9 mouse cellular contexts compared by ENCODE assay signal in genomic region chr3:30353878-30354727, GRCm38 (mm10).
A peak's percentile ranks its signal among the peaks of the same experiment; 100 is the strongest.
DNase-seq lines count a peak whose midpoint lies in the region; ATAC-seq lines count a peak whose summit lies in the region.
"Had no signal": no experiment of that assay in that cellular context is flagged by ENCODE, and none has a peak within 500 bp of the region (broad histone marks: within the 10 kb centered on the region; RNA-seq: fewer than 3 reads in every experiment).

No protein-coding gene starts in this region.

- H3K4me1 ChIP-seq in hindbrain, embryonic 11.5 days (replicated peaks; ENCODE audit: control insufficient read depth, insufficient read depth, low read length), result no peaks in the 10 kb centered on the region
- H3K4me1 ChIP-seq in hindbrain, embryonic 10.5 days (replicated peaks), result peaks cover 11% of the 10 kb centered on the region; the same call in 1 of the 2 replicates
- H3K4me1 ChIP-seq: embryonic facial prominence, embryonic 13.5 days had no signal

- H3K27ac ChIP-seq in hindbrain, embryonic 11.5 days (ENCODE audit: low read depth, low read length), result no peak overlapping the region
- H3K27ac ChIP-seq in hindbrain, embryonic 10.5 days, result no peak overlapping the region
- H3K27ac ChIP-seq: embryonic facial prominence, embryonic 13.5 days had no signal

- no peaks in the 10 kb centered on the region for H3K9me3 ChIP-seq in hindbrain, embryonic 11.5 days (ENCODE audit: control insufficient read depth, low read length)
- no peaks in the 10 kb centered on the region for H3K9me3 ChIP-seq in hindbrain, embryonic 10.5 days
- H3K9me3 ChIP-seq: embryonic facial prominence, embryonic 13.5 days had no signal

- H3K4me3 ChIP-seq in hindbrain, embryonic 11.5 days (ENCODE audit: low read depth, low read length), result no peak overlapping the region
- H3K4me3 ChIP-seq in hindbrain, embryonic 10.5 days, result no peak overlapping the region
- H3K4me3 ChIP-seq: embryonic facial prominence, embryonic 13.5 days had no signal

- no peaks in the 10 kb centered on the region for H3K27me3 ChIP-seq in hindbrain, embryonic 11.5 days (ENCODE audit: control insufficient read depth, insufficient read depth, low read length)
- no peaks in the 10 kb centered on the region for H3K27me3 ChIP-seq in hindbrain, embryonic 10.5 days (ENCODE audit: insufficient read depth, poor library complexity, severe bottlenecking)
- H3K27me3 ChIP-seq: embryonic facial prominence, embryonic 13.5 days had no signal

- WGBS in hindbrain, embryonic 11.5 days, result 65% methylated on average over 6 of the region's 6 CpGs
- 55% methylated on average over 6 of the region's 6 CpGs for WGBS in hindbrain, embryonic 10.5 days

- ATAC-seq in hindbrain, embryonic 11.5 days (ENCODE audit: low FRiP score), result peak; percentile 22; the same call in 1 of the 2 replicates
- peak; percentile 86 for ATAC-seq in common myeloid progenitor, adult 5-6 weeks (replicated peaks; ENCODE audit: low read depth, poor library complexity, severe bottlenecking)
- no peak for ATAC-seq in monocyte, adult 5-6 weeks (replicated peaks; ENCODE audit: insufficient number of reproducible peaks, low FRiP score, low TSS enrichment, poor library complexity, severe bottlenecking)

- no peaks in the 10 kb centered on the region for H3K36me3 ChIP-seq in hindbrain, embryonic 11.5 days (ENCODE audit: control insufficient read depth, insufficient read depth, low read length)
- H3K36me3 ChIP-seq in hindbrain, embryonic 10.5 days, result no peaks in the 10 kb centered on the region
- H3K36me3 ChIP-seq: embryonic facial prominence, embryonic 13.5 days had no signal

- no peak overlapping the region for H3K9ac ChIP-seq in hindbrain, embryonic 11.5 days (ENCODE audit: low read depth, low read length)
- H3K9ac ChIP-seq: embryonic facial prominence, embryonic 13.5 days had no signal

- no peak overlapping the region for H3K4me2 ChIP-seq in hindbrain, embryonic 11.5 days (replicated peaks; ENCODE audit: low read depth, low read length)
- H3K4me2 ChIP-seq: embryonic facial prominence, embryonic 13.5 days had no signal

- DNase-seq in hindbrain, embryonic 11.5 days (ENCODE audit: low spot score), result peak; percentile 19
- DNase-seq in hindbrain, embryonic 10.5 days (ENCODE audit: low spot score), result no peak
- peak; percentile 54 for DNase-seq in kidney, adult 9 months
- DNase-seq in lung, postnatal 10 days, result peak; percentile 71
- no peak for DNase-seq in cerebellum, postnatal 36 days
- DNase-seq in right cerebral cortex, postnatal 14 days, result no peak

Comparison
In these comparisons a context has a peak if more than half of its experiments do, and no peak if none do; other contexts are left out.
1. DNase-seq: peak in hindbrain, embryonic 11.5 days (single experiment), kidney, adult 9 months (single experiment) and lung, postnatal 10 days (single experiment); none in hindbrain, embryonic 10.5 days (single experiment), cerebellum, postnatal 36 days (0 of 2) and right cerebral cortex, postnatal 14 days (single experiment).